Mouse (Mus musculus) limb, embryonic 14.5 days (tissue): ENCODE measurements around the gene Stpg3. TPM values are rescaled to one million over a fixed set of nuclear protein-coding genes. Genes with fewer than 3 reads are reported as not detected.

ENCODE experiments used
- ATAC-seq: fragments of 200-750 bp; cut with Nextera tagmentation; 2 replicates; pipeline ENCODE4 v1.8.0; 2017; ENCODE audit warnings: low read depth, moderate number of reproducible peaks, moderate TSS enrichment; ENCODE audit not compliant: low FRiP score
- DNase-seq: peaks from one replicate; pipeline ENCODE4 v3.0.0-alpha.2; 2015; ENCODE audit warnings: low spot score
- H3K27ac ChIP-seq: fragments of 300-500 bp; sonication (generic); replicated peaks from 2 replicates; pipeline ENCODE4 v1.5.1; 2014; ENCODE audit warnings: low read depth, mild to moderate bottlenecking, low read length, moderate library complexity, mixed read lengths
- H3K27me3 ChIP-seq: fragments of 300-500 bp; sonication (generic); 2 replicates; pipeline ENCODE4 v1.6.1; 2014; ENCODE audit warnings: low read length, mixed read lengths; ENCODE audit not compliant: control insufficient read depth, insufficient read depth
- H3K36me3 ChIP-seq: fragments of 300-500 bp; sonication (generic); 2 replicates; pipeline ENCODE4 v1.6.1; 2014; ENCODE audit warnings: mild to moderate bottlenecking, low read length, moderate library complexity, mixed read lengths; ENCODE audit not compliant: control insufficient read depth, insufficient read depth
- H3K4me1 ChIP-seq: fragments of 300-500 bp; sonication (generic); 2 replicates; pipeline ENCODE4 v1.6.1; 2014; ENCODE audit warnings: antibody characterized with exemption, low read length, mixed read lengths; ENCODE audit not compliant: control insufficient read depth, insufficient read depth
- H3K4me2 ChIP-seq: fragments of 300-500 bp; sonication (generic); replicated peaks from 2 replicates; pipeline ENCODE4 v1.6.1; 2014; ENCODE audit warnings: low read depth, mild to moderate bottlenecking, low read length, moderate library complexity; ENCODE audit not compliant: severe bottlenecking
- H3K4me3 ChIP-seq: fragments of 300-500 bp; sonication (generic); replicated peaks from 2 replicates; pipeline ENCODE4 v1.5.1; 2014; ENCODE audit warnings: low read length
- H3K9ac ChIP-seq: fragments of 300-500 bp; sonication (generic); 2 replicates; pipeline ENCODE4 v1.6.1; 2014; ENCODE audit warnings: mild to moderate bottlenecking, low read depth, low read length, moderate library complexity; ENCODE audit not compliant: severe bottlenecking
- H3K9me3 ChIP-seq: fragments of 300-500 bp; sonication (generic); 2 replicates; pipeline ENCODE4 v1.6.1; 2016; ENCODE audit warnings: low read length; ENCODE audit not compliant: control insufficient read depth
- POLR2A ChIP-seq: fragments of 200-500 bp; IDR thresholded peaks from 2 replicates; pipeline ENCODE4 v1.8.0; 2012; ENCODE audit warnings: inconsistent platforms, mild to moderate bottlenecking, moderate library complexity, borderline replicate concordance; ENCODE audit not compliant: insufficient read depth, insufficient read length; ENCODE audit errors: extremely low read depth
- WGBS: fragments of 180-500 bp; shearing (Covaris S2); extraction: QIAGEN DNeasy Blood & Tissue Kit; methylation state at CpG from one replicate; pipeline ENCODE4 v1.1.7; 2014; 5-methylcytosine and 5-hydroxymethylcytosine counted together
- polyA plus RNA-seq, 2 experiments: library from polyadenylated mRNA; depleted of rRNA in 1 of 2; stranded (reverse) in 1 of 2; unstranded in 1 of 2; fragments of >200 nt; fragmentation: Nextera tagmentation in 1 of 2; extraction: Ambion mirVana in 1 of 2; gene quantifications; 2 replicates each; pipeline versions ENCODE4 v1.2.1 to v1.2.3; 2012 to 2014

The Stpg3 gene
- polyA plus RNA-seq, 2 experiments = not detected

DNA sequence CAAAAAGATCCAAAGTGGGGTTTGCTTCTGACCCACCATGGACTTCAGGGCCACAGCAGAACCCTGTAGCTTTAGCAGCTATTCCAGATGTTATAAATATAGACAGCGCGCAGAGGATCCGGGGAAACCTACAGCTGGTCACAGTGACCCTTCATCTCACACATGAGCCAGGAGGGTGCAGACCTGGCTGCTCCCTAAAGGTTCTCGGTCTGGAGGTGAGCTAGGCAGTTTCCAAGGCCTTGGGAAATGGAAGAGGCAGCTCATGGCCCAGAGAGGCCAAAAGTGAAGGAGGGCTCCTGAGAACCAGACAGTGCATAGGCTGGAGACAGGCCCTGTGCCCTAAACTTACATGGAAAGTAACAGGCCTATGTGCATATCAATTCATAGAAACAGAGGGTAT, 40.6 kb downstream of the Stpg3 start:
- ATAC-seq = no peak
- no peak for TF ChIP-seq POLR2A
- Histone ChIP-seq H3K27me3 (no peaks in the 10 kb centered on the region), H3K4me2 (no peak overlapping the region), H3K9ac (no peak overlapping the region), H3K27ac (no peak overlapping the region), H3K4me1 (peaks cover 21% of the 10 kb centered on the region), H3K4me3 (no peak overlapping the region), H3K9me3 (no peaks in the 10 kb centered on the region), H3K36me3 (no peaks in the 10 kb centered on the region)
- WGBS = 91% methylated on average over 4 of the region's 4 CpGs
- DNase-seq = no peak

GRCm38 (mm10) chr2:25172629-25173028, 41.8 kb downstream of the Stpg3 start:
- no peak overlapping the region for H3K9ac ChIP-seq
- no peak overlapping the region for H3K4me3 ChIP-seq
- no peak for DNase-seq
- 66% methylated on average over 8 of the region's 8 CpGs for WGBS
- no peak for ATAC-seq
- no peaks in the 10 kb centered on the region for H3K9me3 ChIP-seq
- TF ChIP-seq POLR2A = no peak
- H3K4me1 ChIP-seq = peaks cover 17% of the 10 kb centered on the region
- no peak overlapping the region for H3K27ac ChIP-seq
- H3K27me3 ChIP-seq = no peaks in the 10 kb centered on the region
- H3K36me3 ChIP-seq = no peaks in the 10 kb centered on the region
- no peak overlapping the region for H3K4me2 ChIP-seq

DNA sequence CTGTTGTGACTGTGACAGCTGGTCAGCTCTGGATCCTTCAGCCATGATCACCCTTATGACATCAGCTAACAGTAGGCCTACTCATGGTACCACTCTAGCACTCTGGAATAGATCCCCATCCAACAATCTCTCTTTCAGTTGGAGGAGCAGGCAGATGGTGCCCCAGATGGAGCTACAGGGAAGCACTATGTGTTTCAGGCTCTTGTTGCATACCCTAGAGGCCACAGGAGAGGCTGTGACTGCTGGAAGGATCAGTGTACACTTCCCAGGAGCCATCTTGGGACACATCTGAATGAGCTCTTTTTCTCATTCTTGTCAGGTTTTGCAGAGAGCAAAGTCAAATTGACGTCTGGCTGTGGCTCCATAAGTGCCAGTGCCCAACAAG, 42.7 kb downstream of the Stpg3 start:
- H3K4me3 ChIP-seq = no peak overlapping the region
- no peaks in the 10 kb centered on the region for H3K36me3 ChIP-seq
- H3K27ac ChIP-seq = no peak overlapping the region
- no peak for TF ChIP-seq POLR2A
- ATAC-seq (no peak), DNase-seq (no peak)
- no peak overlapping the region for H3K4me2 ChIP-seq
- no peaks in the 10 kb centered on the region for H3K9me3 ChIP-seq
- H3K27me3 ChIP-seq = no peaks in the 10 kb centered on the region
- 40% methylated on average over 1 of the region's 1 CpGs for WGBS
- H3K9ac ChIP-seq = no peak overlapping the region
- H3K4me1 ChIP-seq = peaks cover 9% of the 10 kb centered on the region

GRCm38 (mm10) chr2:25171101-25171768, 43.2 kb downstream of the Stpg3 start:
- Histone ChIP-seq H3K4me1 (peaks cover 5% of the 10 kb centered on the region), H3K9me3 (no peaks in the 10 kb centered on the region), H3K27ac (no peak overlapping the region), H3K36me3 (no peaks in the 10 kb centered on the region), H3K9ac (no peak overlapping the region), H3K4me3 (no peak overlapping the region), H3K27me3 (no peaks in the 10 kb centered on the region), H3K4me2 (no peak overlapping the region)
- no peak for TF ChIP-seq POLR2A
- WGBS = 80% methylated on average over 6 of the region's 6 CpGs
- DNase-seq (no peak), ATAC-seq (no peak)

GRCm38 (mm10) chr2:25170326-25171100, 43.9 kb downstream of the Stpg3 start:
- Histone ChIP-seq H3K4me1 (peaks cover 5% of the 10 kb centered on the region), H3K4me2 (no peak overlapping the region), H3K4me3 (no peak overlapping the region), H3K9me3 (no peaks in the 10 kb centered on the region), H3K9ac (no peak overlapping the region), H3K27ac (no peak overlapping the region), H3K27me3 (no peaks in the 10 kb centered on the region), H3K36me3 (no peaks in the 10 kb centered on the region)
- DNase-seq (no peak), ATAC-seq (no peak)
- WGBS = 53% methylated on average over 10 of the region's 10 CpGs
- TF ChIP-seq POLR2A = no peak
